Mouse (Mus musculus): Measurements from ENCODE around the gene Pacrg.

- TF ChIP-seq POLR2A (IDR thresholded peaks at IDR 0.05; ENCODE audit: control insufficient read depth, low read depth, low read length) (no peak), CTCF (IDR thresholded peaks at IDR 0.05; ENCODE audit: control insufficient read depth, insufficient read depth, insufficient replicate concordance, low read depth, low read length) (no peak)
Measured at GRCm38 (mm10) chr17:10371472-10371871, 468.6 kb downstream of the Pacrg start.
